Mouse (Mus musculus): Measurements from ENCODE around the gene Thoc7. TPM values are rescaled to one million over a fixed set of nuclear protein-coding genes. Genes with fewer than 3 reads are reported as not detected.
"Not testable (repeated sequence)": the region's sequence is repeated elsewhere in the genome, so short reads cannot be mapped to it uniquely, and the experiment has no call there.

The Thoc7 gene
- total RNA-seq (2021): 10 to 100 TPM; 84.5 to 89.7 TPM
- long read RNA-seq, experiment 1, transcript Thoc7-201 (8 exons, 937 nt): major isoform, 41 of 55 reads
- long read RNA-seq, experiment 1, partial matches to known transcripts: 2 of 55 reads
- long read RNA-seq, experiment 1, other reads (novel, unspliced or antisense): 10 of 55 reads
- long read RNA-seq, experiment 2, transcript Thoc7-201 (8 exons, 937 nt): major isoform, 25 of 33 reads
- long read RNA-seq, experiment 2, partial matches to known transcripts: 2 of 33 reads
- long read RNA-seq, experiment 2, other reads (novel, unspliced or antisense): 6 of 33 reads

DNA sequence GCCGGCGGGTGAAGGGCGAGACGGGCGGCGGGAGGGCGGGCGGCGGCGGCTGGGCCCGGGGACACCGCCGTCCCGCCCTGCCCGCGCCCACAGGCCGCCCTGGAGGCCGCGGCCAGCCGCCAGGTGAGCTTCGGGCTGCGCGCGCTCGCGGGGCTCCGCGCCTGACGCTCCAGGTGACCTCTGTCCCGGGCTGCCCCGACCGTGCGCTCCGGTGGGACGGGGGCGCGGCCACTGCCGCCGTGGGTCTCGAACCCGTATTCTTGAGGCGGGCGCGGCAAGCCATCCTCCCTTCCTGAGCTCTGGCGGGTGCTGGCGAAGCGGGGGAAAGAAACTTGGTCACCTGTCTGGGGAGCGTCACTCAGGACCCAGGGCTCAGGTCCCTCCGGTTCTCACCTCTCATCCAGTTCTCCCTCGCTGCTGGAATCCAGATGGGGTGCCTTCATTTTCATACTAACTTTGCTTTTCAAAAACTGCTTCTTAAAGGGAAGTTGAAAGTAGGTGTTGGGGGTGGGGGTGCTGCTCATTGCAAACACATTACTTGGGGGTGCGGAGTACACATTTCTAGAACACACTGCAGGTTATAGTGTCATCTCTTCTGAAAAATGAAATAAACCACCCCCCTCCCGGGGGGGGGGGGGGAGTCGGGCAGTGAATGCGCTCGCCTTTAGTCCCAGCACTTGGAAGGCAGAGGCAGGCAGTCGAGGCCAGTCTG is at the start of gene Thoc7, which contains the start of gene Atxn7:
Gene Thoc7, minus strand, starts transcription at position 452 of the 712 bp plus-strand sequence.
Gene Atxn7, plus strand, starts transcription at position 40 of the 712 bp plus-strand sequence.
- DNase-seq: peak; percentile 38 to 59

DNA sequence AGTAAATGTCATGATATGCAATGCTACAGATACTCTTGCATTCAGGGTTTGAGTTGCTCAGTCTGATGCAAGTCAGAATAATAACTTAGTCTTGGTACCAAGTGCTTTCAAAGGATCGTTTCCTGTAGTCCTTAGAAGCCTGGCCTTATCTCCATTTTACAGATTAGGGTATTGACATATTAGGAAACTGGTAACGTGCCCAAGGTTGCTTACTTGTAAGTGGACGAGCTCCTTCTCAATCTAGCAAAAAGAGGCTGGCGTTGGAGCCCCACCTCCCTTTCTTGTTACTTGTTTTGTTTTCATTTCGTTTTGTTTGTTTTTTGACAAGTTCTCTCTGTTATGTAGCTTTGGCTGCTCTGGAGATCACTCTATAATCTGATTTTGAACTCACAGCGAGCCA is 48.1 kb upstream of the Thoc7 start:
- DNase-seq: no peak

DNA sequence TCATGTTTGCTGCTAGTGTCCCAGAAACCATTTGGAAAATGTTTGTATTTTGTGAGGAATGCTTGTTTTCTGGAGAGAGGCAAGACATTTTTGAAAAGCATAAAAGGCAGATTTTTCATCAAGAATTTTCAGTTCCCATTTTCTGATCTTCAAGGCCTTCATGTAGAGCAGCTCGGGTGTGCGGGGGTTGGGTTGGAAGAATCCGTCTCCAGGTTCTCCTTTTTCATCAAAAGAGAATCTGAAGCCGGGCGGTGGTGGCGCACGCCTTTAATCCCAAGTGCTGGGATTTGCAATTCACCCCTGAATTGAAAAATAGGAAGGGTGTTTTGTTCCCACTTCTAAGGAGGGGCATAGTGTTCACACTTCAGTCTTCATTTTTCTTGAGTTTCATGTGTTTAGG is 41.1 kb upstream of the Thoc7 start:
- peak in 1 of 2 experiments; percentile 9 for DNase-seq

DNA sequence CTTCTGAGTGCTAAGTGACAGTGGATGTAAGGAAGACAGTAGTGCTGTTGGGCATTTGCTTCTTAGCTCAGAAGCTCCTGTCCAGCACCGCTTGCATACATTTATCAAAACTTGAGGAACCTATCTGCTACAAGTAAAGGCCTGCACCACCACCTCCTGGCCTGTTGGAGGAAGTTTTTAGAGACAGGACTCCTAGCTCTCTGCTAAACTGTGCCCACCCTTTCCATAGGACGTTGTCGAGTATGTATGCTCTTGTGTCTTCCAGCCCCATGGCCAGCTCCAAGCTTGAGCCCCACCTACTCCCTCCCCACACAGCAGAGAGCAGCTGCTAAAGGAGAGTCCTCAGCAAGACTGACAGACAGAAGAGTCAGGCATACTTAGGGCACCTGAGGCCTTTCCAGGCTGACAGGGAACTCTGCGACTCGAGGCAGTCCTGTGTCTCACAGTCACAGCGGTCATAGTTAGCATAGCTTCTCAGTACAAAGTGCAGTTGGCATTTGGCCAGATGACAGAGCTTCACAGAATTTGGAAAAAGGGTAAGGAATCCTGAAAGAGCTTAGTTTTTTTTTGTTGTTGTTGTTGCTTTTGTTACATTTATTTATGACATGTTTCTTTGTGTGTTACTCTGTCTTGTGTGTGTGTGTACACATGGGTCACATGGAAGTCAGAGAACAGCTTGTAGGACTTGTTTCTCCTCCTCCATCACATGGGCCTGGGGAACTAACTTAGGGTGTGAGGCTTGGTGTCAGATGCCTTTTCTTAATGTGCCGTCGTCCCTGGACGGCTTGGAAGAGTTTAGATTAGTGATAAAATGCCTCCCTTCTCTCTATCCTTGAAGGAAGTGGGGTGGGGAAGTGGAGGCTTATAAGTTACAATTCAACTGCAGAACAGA is 33.8 kb upstream of the Thoc7 start:
- DNase-seq: no peak

DNA sequence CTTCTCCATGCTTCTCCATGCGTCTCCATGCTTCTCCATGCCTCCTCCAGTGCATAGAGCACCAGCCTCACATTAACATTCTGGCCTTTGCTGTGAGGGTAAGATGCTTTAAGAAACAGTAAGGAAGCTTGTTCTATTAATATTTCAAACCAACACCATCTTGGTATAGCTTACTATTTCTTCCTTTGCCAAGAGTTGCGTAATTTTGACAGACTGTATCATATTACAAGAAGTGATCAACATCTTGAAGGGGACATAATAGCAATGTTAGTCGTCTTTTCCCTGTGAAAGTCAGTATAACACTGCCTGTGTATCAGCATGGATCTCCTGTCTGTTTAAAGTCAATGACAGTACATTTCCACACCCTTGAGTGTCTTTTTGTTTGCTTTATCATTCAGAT is 29.1 kb upstream of the Thoc7 start:
- no peak for DNase-seq

DNA sequence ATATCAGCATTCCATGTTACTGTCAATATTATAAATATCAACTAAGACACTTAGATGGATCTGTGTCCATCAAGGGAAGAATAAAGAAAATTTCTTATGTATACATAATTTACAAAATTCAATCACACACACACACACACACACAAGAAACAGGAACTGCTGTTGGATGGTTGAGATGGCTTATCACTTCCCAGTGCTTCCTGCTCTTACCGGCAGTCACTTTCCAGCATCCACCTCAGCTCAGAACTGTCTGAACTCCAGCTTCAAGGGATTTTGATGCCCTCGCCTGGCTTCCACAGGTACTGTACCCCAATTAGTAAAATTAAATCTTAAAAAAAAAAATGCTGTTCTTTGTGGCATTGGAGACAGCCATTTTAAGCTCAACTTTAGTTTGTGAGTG is 26.7 kb upstream of the Thoc7 start:
- DNase-seq: no peak

DNA sequence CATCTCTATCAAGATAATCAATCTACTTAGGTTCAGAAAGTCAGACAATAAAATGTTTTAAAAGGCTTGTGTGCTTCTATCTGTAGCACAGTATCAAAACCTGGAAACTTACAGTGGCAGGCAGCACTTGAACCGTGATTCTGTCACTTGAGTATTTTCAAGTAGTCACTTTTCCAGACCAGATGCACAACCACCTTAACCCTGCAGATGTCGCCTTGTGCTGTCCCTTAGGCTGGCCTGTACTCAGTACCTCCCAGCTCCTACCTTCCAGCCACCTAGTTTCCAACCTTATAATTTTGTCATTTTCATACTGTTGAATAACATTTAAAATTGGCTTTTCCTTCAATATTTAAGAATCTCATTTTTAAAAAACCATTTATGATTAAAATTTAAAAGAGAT is 20.5 kb upstream of the Thoc7 start:
- DNase-seq: no peak

DNA sequence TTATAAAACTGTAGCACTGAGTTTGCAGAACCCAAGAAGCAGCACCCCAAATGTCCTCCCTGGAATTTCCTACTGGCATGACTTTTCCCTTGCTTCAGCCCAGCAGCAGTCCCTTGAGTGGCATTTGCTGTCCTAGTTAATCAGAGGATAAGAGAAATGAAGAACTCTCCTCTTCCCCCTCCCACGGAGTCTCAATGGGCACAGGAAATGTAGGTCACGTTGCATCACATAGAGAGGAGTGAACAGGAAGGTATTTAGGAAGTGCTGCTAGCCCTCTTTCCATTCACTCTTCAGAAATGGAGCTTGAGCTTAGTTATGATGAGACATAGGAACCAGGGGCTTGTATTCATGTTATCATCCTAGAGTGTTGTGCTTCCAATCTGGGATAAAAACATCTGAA is 19.6 kb upstream of the Thoc7 start:
- DNase-seq: peak; percentile 15 to 38

DNA sequence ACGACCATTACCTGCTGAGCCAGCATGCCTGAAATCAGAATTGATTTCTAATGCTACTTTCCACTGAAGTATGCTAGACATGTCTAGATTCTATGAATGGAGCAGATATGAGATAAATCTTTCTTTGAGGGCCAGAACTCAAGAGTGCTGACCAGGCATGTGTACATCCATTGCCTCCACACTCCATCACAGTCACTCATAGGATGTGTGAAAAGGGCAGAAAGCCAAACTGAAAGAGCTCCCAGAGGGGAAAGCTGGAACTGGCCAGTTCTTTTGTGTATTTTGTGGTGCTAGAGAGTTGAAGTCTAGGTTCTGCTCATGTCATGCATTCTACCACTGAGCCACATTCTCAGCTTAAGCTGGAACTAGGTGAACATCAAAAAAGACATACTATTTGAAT is 15.8 kb upstream of the Thoc7 start:
- no peak for DNase-seq

DNA sequence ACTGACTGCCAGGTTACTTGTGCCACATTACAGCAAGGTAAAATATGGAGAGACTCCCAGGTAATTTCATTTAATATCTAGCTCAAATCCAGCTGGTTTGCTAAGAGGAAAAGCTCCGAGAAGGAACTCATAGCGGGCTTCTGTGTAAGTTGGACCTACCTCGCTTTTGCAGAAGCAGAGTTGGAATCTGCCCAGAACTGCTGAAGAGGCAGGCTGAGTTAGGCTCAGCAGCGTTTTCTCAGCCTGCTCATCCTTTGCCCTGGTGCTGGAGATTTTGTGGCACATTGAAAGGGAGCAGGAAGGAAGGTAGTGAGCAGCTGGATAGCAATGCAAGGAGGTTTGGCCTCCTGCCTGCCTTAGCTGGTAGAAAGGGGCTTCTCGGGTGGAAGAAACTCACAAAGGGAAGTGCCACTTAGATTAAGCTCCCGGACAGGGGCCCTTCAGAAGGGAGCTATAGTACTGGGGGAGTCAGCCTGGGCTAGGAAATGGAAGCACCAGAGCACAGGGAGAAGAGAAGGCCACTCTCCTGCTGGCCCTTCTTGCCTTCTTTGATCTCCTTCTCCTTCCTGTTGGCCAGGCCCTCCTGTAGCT is 10.1 kb upstream of the Thoc7 start:
- DNase-seq: peak in 1 of 2 experiments; percentile 14

DNA sequence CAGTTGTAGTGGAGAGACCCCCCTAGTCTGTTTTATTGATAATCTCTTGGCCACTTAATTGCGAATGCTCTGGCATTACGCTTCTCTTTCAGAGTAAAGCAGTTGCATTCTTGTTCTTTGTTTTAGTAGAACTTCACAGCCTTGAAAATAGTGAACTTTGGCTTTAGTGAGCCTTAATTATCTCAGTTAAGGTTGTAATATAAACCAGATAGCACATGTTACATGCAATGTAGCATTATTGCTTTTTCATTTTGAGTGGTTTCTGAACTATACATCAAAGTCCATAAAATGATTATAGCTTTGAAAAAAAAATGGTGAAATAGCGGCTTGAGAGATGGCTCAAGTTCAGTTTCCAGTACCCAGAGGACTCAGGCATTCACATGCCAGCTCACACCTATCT is 8.9 kb upstream of the Thoc7 start:
- no peak for DNase-seq

DNA sequence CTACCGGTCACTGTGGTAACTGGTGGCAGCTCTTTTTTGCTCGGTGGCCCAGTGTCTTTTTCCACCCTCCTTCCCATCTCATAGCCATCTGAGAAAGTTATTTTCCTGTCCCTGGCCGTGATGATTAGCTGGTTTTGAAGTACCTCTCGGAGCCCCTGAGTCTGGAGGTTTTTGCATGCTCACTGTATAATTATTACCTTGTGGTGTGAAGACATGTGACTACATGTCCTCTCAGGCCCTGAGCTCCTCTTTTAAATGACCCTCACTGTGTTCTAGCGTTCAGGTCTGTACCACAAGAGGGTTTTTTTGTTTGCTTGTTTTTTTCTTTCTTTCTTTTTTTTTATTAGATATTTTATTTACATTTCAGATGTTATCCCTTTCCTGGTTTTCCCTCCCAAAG is 6.8 kb upstream of the Thoc7 start:
- no peak for DNase-seq

DNA sequence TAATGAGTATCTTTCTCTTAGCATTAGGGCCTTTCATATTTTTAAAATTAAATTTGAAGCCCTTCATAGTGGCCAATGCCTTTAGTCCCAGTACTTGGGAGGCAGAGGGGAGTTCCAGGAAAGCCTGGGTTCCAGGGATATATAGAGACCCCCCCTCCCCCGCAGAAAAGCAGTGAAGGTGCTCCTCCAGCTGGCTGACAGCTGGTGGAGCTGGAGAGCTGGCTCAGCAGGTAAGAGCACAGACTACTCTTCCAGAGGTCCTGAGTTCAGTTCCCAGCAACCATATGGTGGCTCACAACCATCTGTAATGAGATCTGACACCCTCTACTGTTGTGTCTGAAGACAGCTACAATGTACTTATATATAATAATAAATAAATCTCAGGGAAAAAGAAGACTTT is 6.0 kb upstream of the Thoc7 start:
- no peak for DNase-seq

DNA sequence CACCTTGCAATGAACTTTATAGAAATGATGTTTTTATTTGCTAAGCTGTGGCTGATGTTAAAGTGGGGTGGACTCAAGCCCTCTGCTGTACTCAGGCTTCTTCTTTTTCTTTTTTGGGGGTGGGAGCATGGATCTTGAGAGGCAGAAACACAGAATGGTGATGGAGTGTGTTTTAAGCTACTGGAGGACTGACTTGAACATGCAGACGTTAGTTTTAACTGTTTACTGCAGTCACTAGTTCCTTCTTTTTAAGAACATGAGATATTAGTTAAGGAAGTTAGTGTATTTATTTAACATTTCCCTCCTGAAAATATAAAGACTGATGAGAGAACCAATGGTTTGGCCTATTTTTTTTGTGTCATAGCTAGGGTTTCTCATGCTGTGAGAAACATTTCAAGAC is 1.9 kb upstream of the Thoc7 start:
- DNase-seq: no peak

DNA sequence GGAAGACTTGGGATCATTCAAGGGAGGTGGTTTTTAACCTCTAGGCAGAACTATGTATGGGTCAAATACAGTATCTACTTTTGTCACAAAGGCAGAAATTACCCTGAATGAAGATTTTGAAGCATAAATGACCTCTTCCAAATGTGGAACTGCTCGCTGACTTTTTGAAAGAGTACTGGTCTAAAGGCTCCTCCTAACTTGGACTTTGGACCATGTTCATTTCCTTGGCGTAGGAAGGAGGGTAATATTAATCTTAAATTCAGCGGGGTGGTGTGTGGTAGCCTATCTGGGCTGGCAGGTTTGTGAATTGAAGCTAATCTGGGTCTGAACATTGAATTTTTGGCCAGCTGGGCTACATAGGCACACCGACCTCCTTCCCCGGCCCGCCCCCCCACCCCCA is 824 bp upstream of the Thoc7 start:
- DNase-seq: no peak

DNA sequence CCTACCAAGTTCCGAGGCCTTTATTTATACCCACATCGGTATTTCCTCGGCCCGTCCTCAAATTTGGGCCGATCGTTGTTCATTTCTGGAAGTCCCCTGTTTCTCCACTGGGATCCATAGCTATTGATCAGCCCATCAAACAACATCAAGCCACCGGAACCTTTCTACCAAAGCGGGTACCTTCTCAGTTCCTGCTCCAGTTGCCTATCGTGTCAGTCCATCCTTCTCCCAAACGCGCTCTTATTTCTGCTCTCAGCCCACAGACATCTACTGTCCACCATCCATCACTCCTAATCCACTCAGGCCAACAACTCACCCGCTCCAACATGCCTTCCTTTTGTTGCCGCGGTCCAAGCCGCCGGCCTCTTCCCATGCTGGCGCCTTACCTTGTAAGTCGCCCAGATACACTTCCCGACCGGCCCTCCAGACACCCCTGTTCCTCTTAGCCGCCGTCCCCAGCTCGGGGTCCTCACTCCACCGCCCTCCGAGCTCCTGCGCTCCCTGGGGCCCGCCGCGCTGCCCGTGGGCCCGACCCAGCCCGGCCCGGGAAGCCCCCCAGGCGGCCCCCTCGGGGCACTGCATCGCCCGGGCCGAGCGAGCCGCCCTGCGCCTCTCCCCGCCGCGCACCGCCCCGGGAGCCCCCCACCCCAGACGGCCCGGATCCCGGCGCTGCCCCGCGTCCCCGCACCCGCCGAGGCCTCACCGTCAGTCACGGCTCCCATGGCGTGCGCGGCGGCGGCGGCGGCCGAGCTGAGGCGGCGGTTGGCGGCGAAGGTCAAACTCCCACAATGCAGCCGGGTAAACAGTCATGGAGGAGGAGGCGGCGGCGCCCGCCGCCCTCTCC is 948 bp downstream of the Thoc7 start:
- DNase-seq: peak; percentile 69 to 71

DNA sequence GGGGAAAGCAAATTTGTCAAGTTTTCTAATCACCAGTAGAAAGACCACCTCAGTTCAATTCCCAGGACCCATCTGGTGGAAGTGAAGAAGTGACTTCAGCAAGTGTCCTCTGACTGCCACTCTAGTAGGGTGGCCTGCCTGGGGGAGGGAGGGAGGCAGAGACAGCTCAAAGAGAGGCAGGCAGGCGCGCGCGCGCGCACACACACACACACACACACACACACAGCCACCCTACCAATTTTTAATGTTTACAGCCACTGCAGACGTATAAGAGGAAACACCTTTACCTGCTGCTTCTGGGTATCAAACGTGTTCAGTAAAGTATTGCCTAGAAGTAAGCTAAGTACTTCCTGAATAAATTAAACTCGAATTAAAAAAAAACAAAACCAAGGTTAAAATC is 1.6 kb downstream of the Thoc7 start:
- peak; percentile 7 to 19 for DNase-seq

DNA sequence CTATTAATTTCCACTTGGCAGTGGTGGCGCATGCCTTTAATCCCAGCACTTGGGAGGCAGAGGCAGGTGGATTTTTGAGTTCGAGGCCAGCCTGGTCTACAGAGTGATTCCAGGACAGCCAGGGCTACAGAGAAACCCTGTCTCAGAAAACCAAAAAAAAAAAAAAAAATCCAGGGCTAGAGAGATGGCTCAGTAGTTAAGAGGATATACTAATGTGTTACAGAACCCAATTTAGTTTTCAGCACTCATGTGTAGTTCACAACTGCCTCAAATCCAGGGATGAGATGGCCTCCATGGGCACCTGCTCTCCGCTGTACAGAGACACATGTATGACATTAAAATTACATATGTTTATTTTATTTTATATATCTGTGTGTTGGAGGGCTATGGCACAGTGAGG is 9.5 kb downstream of the Thoc7 start:
- not testable (repeated sequence) for DNase-seq

DNA sequence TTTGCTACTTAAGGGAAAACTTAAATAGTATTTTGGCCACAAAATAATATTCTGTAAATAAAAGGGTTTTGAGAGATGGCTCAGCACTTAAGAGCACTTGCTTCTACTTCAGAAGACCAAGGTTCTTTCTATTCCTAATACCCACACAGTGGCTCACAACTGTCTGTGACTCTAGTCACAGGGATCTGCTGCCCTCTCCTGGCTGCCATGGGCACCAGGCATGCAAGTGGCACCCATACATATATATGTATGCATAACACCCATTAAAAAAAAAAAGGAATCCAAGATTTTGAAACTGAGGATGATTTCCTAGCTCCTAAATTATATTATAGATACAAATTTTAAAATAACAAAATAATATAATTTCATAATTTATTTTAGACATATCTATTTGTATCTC is 11.3 kb downstream of the Thoc7 start:
- no peak for DNase-seq

DNA sequence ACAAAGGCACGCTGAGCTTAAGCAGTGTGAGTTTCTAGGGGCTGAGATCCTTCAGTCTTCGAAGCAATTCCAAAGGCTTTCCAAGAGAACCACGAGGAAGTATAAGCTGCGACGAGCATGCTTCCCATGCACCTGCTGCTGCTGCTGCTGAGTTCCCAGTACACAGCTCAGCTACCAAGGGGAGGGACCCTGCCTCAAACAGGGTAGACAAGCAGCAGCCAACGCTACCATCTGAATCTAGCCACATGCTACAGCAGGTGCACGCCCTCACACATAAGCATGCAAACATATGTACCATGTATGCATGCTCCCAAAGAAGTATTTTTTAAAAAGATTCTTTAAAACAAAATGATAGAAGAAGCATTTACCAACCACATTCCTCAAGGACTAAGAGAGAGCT is 13.3 kb downstream of the Thoc7 start:
- no peak for DNase-seq

DNA sequence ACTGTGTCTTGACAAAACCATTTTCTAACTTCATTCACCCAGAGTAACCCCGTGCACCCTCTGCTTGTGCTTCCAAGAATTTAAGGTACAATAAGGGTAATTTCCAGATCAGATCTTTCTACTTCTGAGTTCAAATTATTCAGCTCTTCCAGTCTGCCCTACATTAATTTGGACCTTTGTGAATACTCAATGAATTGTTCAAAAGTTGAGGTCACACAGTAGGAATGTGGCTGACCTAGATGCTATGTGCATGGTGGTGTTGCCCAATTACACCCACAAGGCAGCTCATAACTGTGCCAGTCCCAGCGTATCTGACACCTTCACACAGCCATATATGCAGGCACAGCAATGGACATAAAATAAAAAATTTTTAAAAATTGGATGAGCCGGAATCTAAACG is 17.0 kb downstream of the Thoc7 start:
- no peak for DNase-seq

DNA sequence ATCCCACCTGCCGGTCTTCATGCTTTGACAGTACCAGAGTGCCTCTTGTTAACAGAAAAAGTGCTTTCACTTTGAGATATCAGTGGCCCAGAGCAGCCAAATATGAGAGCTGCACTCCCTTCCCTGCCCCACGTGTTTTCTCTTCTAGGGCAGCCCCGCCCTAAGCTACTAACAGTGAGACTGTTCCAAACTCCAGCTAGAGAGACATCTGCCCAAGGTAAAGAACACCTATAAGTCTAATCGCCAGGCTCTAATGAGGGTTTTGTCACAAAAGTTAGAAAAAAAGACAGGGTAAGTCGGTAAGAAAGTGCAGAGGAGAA is 27.6 kb downstream of the Thoc7 start:
- DNase-seq: no peak
